Mouse (Mus musculus): Measurements from ENCODE around the gene Tlr5. TPM values are rescaled to one million over a fixed set of nuclear protein-coding genes. Genes with fewer than 3 reads are reported as not detected.

Tlr5 gene
- polyA plus RNA-seq, 1 experiment from 2014 or later = 0.39 TPM

- Histone ChIP-seq H3K9ac (replicated peaks) (no peak overlapping the region), H3K9me3 (no peaks in the 10 kb centered on the region), H3K4me3 (replicated peaks) (no peak overlapping the region), H3K4me1 (replicated peaks) (no peaks in the 10 kb centered on the region), H3K27me3 (no peaks in the 10 kb centered on the region), H3K27ac (no peak overlapping the region), H3K4me2 (replicated peaks) (no peak overlapping the region), H3K36me3 (no peaks in the 10 kb centered on the region)
- WGBS = 80% methylated on average over 14 of the region's 14 CpGs
- ATAC-seq = no peak
Observed at GRCm38 (mm10) chr1:182974826-182975225, 20.2 kb downstream of the Tlr5 start.

DNA sequence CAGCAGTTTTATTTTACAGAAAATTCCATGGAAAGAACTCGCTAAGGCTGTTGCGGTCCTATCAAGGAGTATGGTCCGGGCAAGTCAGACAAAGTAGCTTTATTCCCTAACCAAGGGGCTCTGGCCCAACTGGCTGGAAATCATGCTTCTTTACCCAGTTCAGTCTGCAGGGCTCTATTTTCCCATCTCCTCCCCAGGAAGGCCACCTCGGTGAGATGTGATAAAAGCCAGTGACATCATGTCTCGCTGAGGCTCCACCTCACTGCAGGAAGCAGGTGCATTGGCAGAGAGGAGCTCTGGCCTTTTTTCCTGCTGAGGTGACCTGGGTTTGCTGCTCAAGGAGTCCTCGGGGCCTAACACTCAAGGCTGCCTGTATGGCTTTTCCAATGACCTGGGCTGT, 26.1 kb downstream of the Tlr5 start:
- WGBS = 77% methylated on average over 6 of the region's 6 CpGs
- Histone ChIP-seq H3K4me3 (replicated peaks) (no peak overlapping the region), H3K9ac (replicated peaks) (no peak overlapping the region), H3K27me3 (peaks cover 9% of the 10 kb centered on the region; the same call in 1 of the 2 replicates), H3K9me3 (no peaks in the 10 kb centered on the region), H3K27ac (no peak overlapping the region), H3K4me1 (replicated peaks) (peaks cover 8% of the 10 kb centered on the region), H3K4me2 (replicated peaks) (no peak overlapping the region), H3K36me3 (no peaks in the 10 kb centered on the region)
- ATAC-seq = no peak

- Histone ChIP-seq H3K4me1 (replicated peaks) (peaks cover 8% of the 10 kb centered on the region), H3K36me3 (no peaks in the 10 kb centered on the region), H3K9ac (replicated peaks) (peak overlapping the region; percentile 61; the same call in 1 of the 2 replicates), H3K4me2 (replicated peaks) (peak overlapping the region; percentile 57), H3K27me3 (peaks cover 9% of the 10 kb centered on the region; the same call in 1 of the 2 replicates), H3K9me3 (no peaks in the 10 kb centered on the region), H3K27ac (peak overlapping the region; percentile 63), H3K4me3 (replicated peaks) (peak overlapping the region; percentile 30)
- peak; percentile 97 for ATAC-seq
- 0% methylated on average over 13 of the region's 15 CpGs for WGBS
Observed at GRCm38 (mm10) chr1:182982995-182983394, 28.4 kb downstream of the Tlr5 start.

GRCm38 (mm10) chr1:182983496-182984127, 29.0 kb downstream of the Tlr5 start:
- Histone ChIP-seq H3K4me2 (replicated peaks) (peak overlapping the region; percentile 57), H3K27ac (peak overlapping the region; percentile 63), H3K4me1 (replicated peaks) (peaks cover 8% of the 10 kb centered on the region)

GRCm38 (mm10) chr1:182986243-182986642, 31.7 kb downstream of the Tlr5 start:
- 77% methylated on average over 13 of the region's 13 CpGs for WGBS
- no peak overlapping the region for H3K27ac ChIP-seq
- no peak overlapping the region for H3K9ac ChIP-seq (replicated peaks)
- peaks cover 14% of the 10 kb centered on the region; the same call in 1 of the 2 replicates for H3K27me3 ChIP-seq
- no peak overlapping the region for H3K4me3 ChIP-seq (replicated peaks)
- no peaks in the 10 kb centered on the region for H3K9me3 ChIP-seq
- H3K36me3 ChIP-seq = no peaks in the 10 kb centered on the region
- ATAC-seq = no peak
- peaks cover 8% of the 10 kb centered on the region for H3K4me1 ChIP-seq (replicated peaks)
- H3K4me2 ChIP-seq (replicated peaks) = no peak overlapping the region

More at GRCm38 (mm10) chr1:182983496-182984127, 29.0 kb downstream of the Tlr5 start:
- peaks cover 10% of the 10 kb centered on the region; the same call in 1 of the 2 replicates for H3K27me3 ChIP-seq
- H3K9me3 ChIP-seq = no peaks in the 10 kb centered on the region
- H3K4me3 ChIP-seq (replicated peaks) = peak overlapping the region; percentile 30
- no peaks in the 10 kb centered on the region for H3K36me3 ChIP-seq
- H3K9ac ChIP-seq (replicated peaks) = peak overlapping the region; percentile 61; the same call in 1 of the 2 replicates
- 57% methylated on average over 14 of the region's 14 CpGs for WGBS
- ATAC-seq = peak; percentile 49

DNA sequence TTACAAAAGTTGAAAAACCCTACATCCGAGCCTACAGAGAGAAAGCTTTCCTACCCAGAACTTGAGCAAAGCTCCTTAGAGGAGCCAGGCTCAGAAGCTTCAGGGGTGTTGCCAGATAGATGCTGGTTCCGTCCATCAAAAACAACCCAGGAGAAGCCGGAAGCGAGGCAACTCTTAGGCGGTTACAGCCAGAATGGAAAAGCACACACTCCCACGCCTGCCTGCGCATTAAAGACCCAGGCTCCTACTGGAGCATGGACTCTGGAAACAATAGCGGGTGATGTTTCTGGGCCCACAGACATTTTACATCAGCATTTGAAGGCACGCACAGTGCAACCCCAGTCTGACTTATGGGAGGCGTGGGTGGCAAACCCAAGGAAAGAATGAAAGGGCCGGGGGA, 32.2 kb downstream of the Tlr5 start:
- Histone ChIP-seq H3K27ac (no peak overlapping the region), H3K4me2 (replicated peaks) (no peak overlapping the region), H3K27me3 (peaks cover 9% of the 10 kb centered on the region; the same call in 1 of the 2 replicates), H3K36me3 (no peaks in the 10 kb centered on the region), H3K9ac (replicated peaks) (no peak overlapping the region), H3K4me3 (replicated peaks) (no peak overlapping the region), H3K9me3 (no peaks in the 10 kb centered on the region), H3K4me1 (replicated peaks) (peaks cover 8% of the 10 kb centered on the region)
- no peak for ATAC-seq
- 86% methylated on average over 11 of the region's 11 CpGs for WGBS

- WGBS = 90% methylated on average over 13 of the region's 13 CpGs
- H3K4me1 ChIP-seq (replicated peaks) = peaks cover 8% of the 10 kb centered on the region
Observed at GRCm38 (mm10) chr1:182987801-182988200, 33.2 kb downstream of the Tlr5 start.

DNA sequence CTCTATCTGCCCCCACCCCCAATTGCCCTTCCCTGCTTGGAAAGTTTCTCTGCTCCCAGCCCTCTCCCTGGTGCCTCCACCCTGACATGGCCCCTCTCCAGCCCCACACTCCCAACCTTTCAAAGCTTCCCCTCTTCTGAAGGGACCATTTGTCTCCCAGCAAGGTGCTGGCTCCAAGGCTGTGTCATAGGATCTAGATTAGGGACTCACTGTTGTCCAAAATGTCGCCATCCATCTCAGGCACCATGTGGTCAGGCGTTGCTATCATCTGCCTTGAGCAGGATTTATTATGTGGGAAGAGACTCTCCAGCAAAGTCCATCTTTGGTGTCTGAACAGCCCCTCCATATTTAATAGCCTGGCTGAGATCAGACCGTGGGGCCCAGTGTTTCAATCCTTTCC, 34.1 kb downstream of the Tlr5 start:
- 0 out of 2 replicates have a peak, but pooled peaks cover 5% of the 10 kb centered on the region for H3K27me3 ChIP-seq
- no peak overlapping the region for H3K9ac ChIP-seq (replicated peaks)
- H3K36me3 ChIP-seq = no peaks in the 10 kb centered on the region
- no peak for ATAC-seq
- peaks cover 2% of the 10 kb centered on the region for H3K4me1 ChIP-seq (replicated peaks)
- H3K4me3 ChIP-seq (replicated peaks) = no peak overlapping the region
- WGBS = 78% methylated on average over 3 of the region's 3 CpGs
- H3K4me2 ChIP-seq (replicated peaks) = no peak overlapping the region
- no peak overlapping the region for H3K27ac ChIP-seq
- no peaks in the 10 kb centered on the region for H3K9me3 ChIP-seq

More at GRCm38 (mm10) chr1:182987801-182988200, 33.2 kb downstream of the Tlr5 start:
- no peaks in the 10 kb centered on the region for H3K36me3 ChIP-seq
- no peak overlapping the region for H3K27ac ChIP-seq
- no peaks in the 10 kb centered on the region for H3K9me3 ChIP-seq
- no peak overlapping the region for H3K9ac ChIP-seq (replicated peaks)
- 0 out of 2 replicates have a peak, but pooled peaks cover 5% of the 10 kb centered on the region for H3K27me3 ChIP-seq
- no peak overlapping the region for H3K4me3 ChIP-seq (replicated peaks)
- no peak for ATAC-seq
- H3K4me2 ChIP-seq (replicated peaks) = no peak overlapping the region

- WGBS = 82% methylated on average over 14 of the region's 14 CpGs
- no peak overlapping the region for H3K4me3 ChIP-seq (replicated peaks)
- H3K9ac ChIP-seq (replicated peaks) = no peak overlapping the region
- H3K36me3 ChIP-seq = no peaks in the 10 kb centered on the region
- H3K9me3 ChIP-seq = no peaks in the 10 kb centered on the region
- H3K4me2 ChIP-seq (replicated peaks) = no peak overlapping the region
- ATAC-seq = peak; percentile 24; the same call in 1 of the 2 replicates
- H3K4me1 ChIP-seq (replicated peaks) = no peaks in the 10 kb centered on the region
- 0 out of 2 replicates have a peak, but pooled peaks cover 5% of the 10 kb centered on the region for H3K27me3 ChIP-seq
- H3K27ac ChIP-seq = no peak overlapping the region
Observed at GRCm38 (mm10) chr1:182990092-182990762, 35.6 kb downstream of the Tlr5 start.

DNA sequence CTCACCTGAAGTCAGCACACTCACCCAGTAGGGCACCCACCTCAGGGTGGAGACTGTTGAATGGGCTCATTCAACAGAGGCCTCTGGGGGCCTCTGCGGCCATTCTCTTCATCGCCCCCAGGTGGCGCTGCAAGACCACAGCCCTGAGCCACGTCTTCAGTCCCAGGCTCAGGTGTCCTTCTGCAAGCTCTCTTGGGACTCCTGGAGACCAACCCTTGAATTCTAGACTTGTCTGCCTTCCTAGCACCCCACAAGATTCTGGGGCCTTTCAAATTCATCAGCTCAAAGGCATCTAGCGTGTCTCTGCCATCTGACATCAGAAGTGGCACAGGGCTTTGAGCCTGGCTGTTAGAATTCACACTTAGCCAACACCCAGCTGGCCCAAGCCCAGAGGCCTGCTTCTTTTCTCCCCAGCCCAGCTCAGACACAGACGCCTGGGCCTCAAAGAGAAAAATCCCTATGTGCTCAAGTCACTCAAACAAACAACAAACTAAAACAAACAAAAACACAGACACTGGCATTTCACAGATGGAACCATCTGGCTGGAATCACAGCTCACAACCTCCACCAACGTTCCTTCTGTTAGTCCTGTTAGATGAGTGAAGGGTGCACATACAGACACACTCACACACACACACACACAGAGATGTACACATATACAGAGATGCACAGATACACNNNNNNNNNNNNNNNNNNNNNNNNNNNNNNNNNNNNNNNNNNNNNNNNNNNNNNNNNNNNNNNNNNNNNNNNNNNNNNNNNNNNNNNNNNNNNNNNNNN, 36.6 kb downstream of the Tlr5 start:
- Histone ChIP-seq H3K27ac (no peak overlapping the region), H3K4me2 (replicated peaks) (no peak overlapping the region), H3K27me3 (0 out of 2 replicates have a peak, but pooled peaks cover 5% of the 10 kb centered on the region), H3K9ac (replicated peaks) (no peak overlapping the region), H3K4me1 (replicated peaks) (no peaks in the 10 kb centered on the region), H3K4me3 (replicated peaks) (no peak overlapping the region), H3K9me3 (no peaks in the 10 kb centered on the region), H3K36me3 (no peaks in the 10 kb centered on the region)
- ATAC-seq = peak; percentile 71; the same call in 1 of the 2 replicates
- 16% methylated on average over 7 of the region's 7 CpGs for WGBS
